Mouse (Mus musculus) testis, adult 2 months (tissue): ENCODE results near the gene Ctla4.

Experiments
- CTCF ChIP-seq: fragments of 200-500 bp; IDR thresholded peaks from 2 replicates; pipeline ENCODE4 v1.5.1; 2012; ENCODE audit warnings: low read depth, mild to moderate bottlenecking, inconsistent platforms, low read length, moderate library complexity; ENCODE audit not compliant: control insufficient read depth, insufficient read depth, insufficient replicate concordance
- POLR2A ChIP-seq: fragments of 200-500 bp; IDR thresholded peaks from 2 replicates; pipeline ENCODE4 v1.6.1; 2012; ENCODE audit warnings: low read depth, mild to moderate bottlenecking, inconsistent platforms, low read length, moderate library complexity; ENCODE audit not compliant: control insufficient read depth

DNA sequence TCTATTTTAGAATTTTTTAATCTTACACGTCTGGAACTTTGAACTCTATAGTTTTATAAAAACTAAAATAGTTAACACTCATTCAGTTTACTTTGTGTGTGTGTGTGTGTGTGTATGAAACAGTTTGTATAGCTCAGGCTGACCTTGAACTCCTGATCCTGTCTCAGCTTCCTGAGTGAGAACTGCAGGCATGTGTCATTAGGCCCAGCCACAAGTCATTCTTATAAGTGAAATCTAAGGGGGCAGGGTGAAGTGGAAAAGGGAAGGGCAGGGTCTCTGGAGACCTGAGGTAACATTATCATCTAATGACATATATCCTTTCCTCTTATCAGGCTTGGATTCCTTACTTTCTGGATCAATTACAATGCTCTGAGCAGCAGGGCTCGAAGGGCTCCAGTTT is 56.1 kb downstream of the Ctla4 start:
- TF ChIP-seq CTCF (no peak), POLR2A (no peak)
